Mouse (Mus musculus) heart, adult 2 months (tissue): ENCODE measurements around the gene Adamtsl1. TPM values are rescaled to one million over a fixed set of nuclear protein-coding genes. Genes with fewer than 3 reads are reported as not detected.

Experiments
- DNase-seq, 2 experiments: peaks; one replicate each; pipeline ENCODE4 v3.0.0; 2021
- H3K27ac ChIP-seq: fragments of 200-600 bp; 2 replicates; pipeline ENCODE4 v1.8.1; 2022
- H3K27me3 ChIP-seq: fragments of 200-500 bp; 2 replicates; pipeline ENCODE4 v1.6.1; 2012; ENCODE audit warnings: mild to moderate bottlenecking, low read length, inconsistent platforms, mixed read lengths; ENCODE audit not compliant: control insufficient read depth, insufficient read depth
- H3K36me3 ChIP-seq: fragments of 200-500 bp; 2 replicates; pipeline ENCODE4 v1.6.1; 2012; ENCODE audit warnings: low read length, inconsistent platforms; ENCODE audit not compliant: control insufficient read depth, insufficient read depth
- H3K4me1 ChIP-seq: fragments of 200-500 bp; 2 replicates; pipeline ENCODE4 v1.6.1; 2011; ENCODE audit warnings: low read length; ENCODE audit not compliant: control insufficient read depth, insufficient read depth
- H3K4me3 ChIP-seq: fragments of 200-600 bp; 2 replicates; pipeline ENCODE4 v1.8.1; 2022
- H3K79me2 ChIP-seq: fragments of 200-500 bp; replicated peaks from 2 replicates; pipeline ENCODE4 v1.6.1; 2012; ENCODE audit warnings: mild to moderate bottlenecking, inconsistent platforms, low read length, moderate library complexity, mixed read lengths; ENCODE audit not compliant: control insufficient read depth, insufficient read depth
- H3K9ac ChIP-seq: fragments of 200-500 bp; 2 replicates; pipeline ENCODE4 v1.6.1; 2012; ENCODE audit warnings: low read depth, mild to moderate bottlenecking, control low read depth, inconsistent platforms, low read length, mixed read lengths
- CTCF ChIP-seq: fragments of 200-600 bp; IDR thresholded peaks from 2 replicates; pipeline ENCODE4 v1.8.1; 2022; ENCODE audit warnings: antibody characterized with exemption, mild to moderate bottlenecking, moderate library complexity
- EP300 ChIP-seq: fragments of 200-500 bp; IDR thresholded peaks from 2 replicates; pipeline ENCODE4 v1.6.1; 2011; ENCODE audit warnings: low read depth, low read length, control low read depth; ENCODE audit not compliant: insufficient read depth
- POLR2A ChIP-seq: fragments of 200-500 bp; IDR thresholded peaks from 2 replicates; pipeline ENCODE4 v1.6.1; 2011; ENCODE audit warnings: mild to moderate bottlenecking, low read depth, low read length, control low read depth; ENCODE audit not compliant: insufficient read depth
- WGBS: fragments of 180-500 bp; shearing (Covaris S2); methylation state at CpG from one replicate; pipeline ENCODE4 v1.1.7; 2018; 5-methylcytosine and 5-hydroxymethylcytosine counted together
- intact Hi-C: fragments of 180-260 bp; cut with DNase I; formaldehyde crosslinking; loops from one replicate; pipeline ENCODE4 v1.15.1; 2025
- polyA plus RNA-seq: library from polyadenylated mRNA; depleted of rRNA; stranded (reverse); fragments of >200 nt; gene quantifications from 2 replicates; pipeline ENCODE4 v1.2.3, GENCODE M21; 2012
- total RNA-seq, 2 experiments: library from RNA; stranded (reverse); gene quantifications; 2 replicates each; pipeline ENCODE4 v1.2.3; 2021

Gene Adamtsl1
- total and polyA plus RNA-seq, 3 experiments: 2.2 to 3.2 (median 2.4) TPM

- Histone ChIP-seq H3K79me2 (no peaks in the 10 kb centered on the region), H3K4me3 (no peak overlapping the region), H3K9ac (no peak overlapping the region), H3K27ac (no peak overlapping the region), H3K27me3 (no peaks in the 10 kb centered on the region), H3K4me1 (no peaks in the 10 kb centered on the region), H3K36me3 (no peaks in the 10 kb centered on the region)
- TF ChIP-seq EP300: no peak
- no peak for TF ChIP-seq POLR2A
- no peak for TF ChIP-seq CTCF
- WGBS: 43% methylated on average over 6 of the region's 6 CpGs
- intact Hi-C loops: loop anchor here (5.0 kb wide), 1 partner anchor 150 kb away; no protein-coding TSS in a partner anchor
- DNase-seq: no peak
Observed at GRCm38 (mm10) chr4:86337216-86337765, 823.3 kb downstream of the Adamtsl1 start.

GRCm38 (mm10) chr4:86349341-86349740, 835.4 kb downstream of the Adamtsl1 start:
- no peak overlapping the region for H3K9ac ChIP-seq
- no peak overlapping the region for H3K27ac ChIP-seq
- TF ChIP-seq EP300 (no peak), CTCF (no peak), POLR2A (no peak)
- H3K4me1 ChIP-seq: peaks cover 1% of the 10 kb centered on the region; the same call in 1 of the 2 replicates
- DNase-seq: no peak
- intact Hi-C loops: no loop called here
- no peaks in the 10 kb centered on the region for H3K27me3 ChIP-seq
- WGBS: 84% methylated on average over 4 of the region's 4 CpGs
- H3K4me3 ChIP-seq: no peak overlapping the region
- H3K79me2 ChIP-seq: no peaks in the 10 kb centered on the region
- H3K36me3 ChIP-seq: no peaks in the 10 kb centered on the region

GRCm38 (mm10) chr4:86352121-86352520, 838.1 kb downstream of the Adamtsl1 start:
- H3K27me3 ChIP-seq: no peaks in the 10 kb centered on the region
- no peak for DNase-seq
- no peaks in the 10 kb centered on the region for H3K79me2 ChIP-seq
- H3K4me1 ChIP-seq: peaks cover 1% of the 10 kb centered on the region; the same call in 1 of the 2 replicates
- H3K4me3 ChIP-seq: no peak overlapping the region
- H3K36me3 ChIP-seq: no peaks in the 10 kb centered on the region
- intact Hi-C loops: no loop called here
- no peak overlapping the region for H3K9ac ChIP-seq
- 47% methylated on average over 4 of the region's 4 CpGs for WGBS
- no peak overlapping the region for H3K27ac ChIP-seq
- no peak for TF ChIP-seq CTCF

GRCm38 (mm10) chr4:86353550-86353949, 839.6 kb downstream of the Adamtsl1 start:
- H3K9ac ChIP-seq: no peak overlapping the region
- H3K36me3 ChIP-seq: no peaks in the 10 kb centered on the region
- H3K27ac ChIP-seq: no peak overlapping the region
- DNase-seq: no peak
- peaks cover 1% of the 10 kb centered on the region; the same call in 1 of the 2 replicates for H3K4me1 ChIP-seq
- intact Hi-C loops: no loop called here
- H3K79me2 ChIP-seq: no peaks in the 10 kb centered on the region
- no peaks in the 10 kb centered on the region for H3K27me3 ChIP-seq
- TF ChIP-seq POLR2A: no peak
- TF ChIP-seq EP300: no peak
- TF ChIP-seq CTCF: no peak
- no peak overlapping the region for H3K4me3 ChIP-seq
- WGBS: 90% methylated on average over 4 of the region's 4 CpGs

- Histone ChIP-seq H3K27me3 (no peaks in the 10 kb centered on the region), H3K27ac (no peak overlapping the region), H3K36me3 (no peaks in the 10 kb centered on the region), H3K4me3 (no peak overlapping the region), H3K9ac (no peak overlapping the region), H3K4me1 (no peaks in the 10 kb centered on the region), H3K79me2 (no peaks in the 10 kb centered on the region)
- TF ChIP-seq CTCF (no peak), EP300 (no peak), POLR2A (no peak)
- intact Hi-C loops: no loop called here
- no peak for DNase-seq
- WGBS: 66% methylated on average over 5 of the region's 5 CpGs
Observed at GRCm38 (mm10) chr4:86359398-86359797, 845.4 kb downstream of the Adamtsl1 start.

- H3K27ac ChIP-seq: no peak overlapping the region
- intact Hi-C loops: no loop called here
- no peak overlapping the region for H3K4me3 ChIP-seq
- no peaks in the 10 kb centered on the region for H3K27me3 ChIP-seq
- TF ChIP-seq CTCF (no peak), EP300 (no peak), POLR2A (no peak)
- H3K4me1 ChIP-seq: no peaks in the 10 kb centered on the region
- no peak overlapping the region for H3K9ac ChIP-seq
- no peak for DNase-seq
- H3K36me3 ChIP-seq: no peaks in the 10 kb centered on the region
- H3K79me2 ChIP-seq: no peaks in the 10 kb centered on the region
- WGBS: 71% methylated on average over 8 of the region's 8 CpGs
Observed at GRCm38 (mm10) chr4:86369055-86369454, 855.1 kb downstream of the Adamtsl1 start.
